Mouse (Mus musculus): ENCODE measurements around the gene Adam23. TPM values are rescaled to one million over a fixed set of nuclear protein-coding genes. Genes with fewer than 3 reads are reported as not detected.
A peak's percentile ranks its signal among the peaks of the same experiment; 100 is the strongest.

Adam23 gene
- polyA plus RNA-seq, 1 experiment from 2014 or later = 13.4 TPM

DNA sequence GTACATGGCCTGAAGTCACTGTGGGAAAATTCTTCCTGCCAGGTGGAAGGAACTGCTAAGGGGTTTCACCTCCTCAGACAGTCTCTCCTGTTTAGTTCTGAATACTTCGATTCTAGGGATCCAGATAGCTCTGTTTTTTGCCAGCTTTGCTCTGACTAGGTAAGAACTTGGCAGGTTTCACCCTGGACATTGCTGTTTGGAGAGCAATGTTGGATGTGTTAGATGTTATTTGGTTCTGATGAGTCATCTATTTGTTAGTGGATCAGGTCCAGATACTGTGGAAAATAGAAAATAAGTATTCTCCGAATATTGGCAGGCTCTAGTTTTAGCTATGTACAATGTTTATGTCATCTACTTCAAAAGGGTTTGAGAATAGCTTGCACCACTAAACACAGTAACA, 41.0 kb downstream of the Adam23 start:
- no peak for ATAC-seq (ENCODE audit: low FRiP score)
- Histone ChIP-seq H3K27ac (no peak overlapping the region), H3K9me3 (replicated peaks) (no peaks in the 10 kb centered on the region), H3K4me1 (no peaks in the 10 kb centered on the region), H3K27me3 (no peaks in the 10 kb centered on the region), H3K36me3 (0 out of 2 replicates have a peak, but pooled peaks cover 6% of the 10 kb centered on the region), H3K9ac (no peak overlapping the region), H3K4me3 (no peak overlapping the region), H3K4me2 (replicated peaks) (no peak overlapping the region)
- 86% methylated on average over 2 of the region's 2 CpGs for WGBS

- Histone ChIP-seq H3K9me3 (replicated peaks) (no peaks in the 10 kb centered on the region), H3K4me1 (no peaks in the 10 kb centered on the region), H3K9ac (no peak overlapping the region), H3K27ac (no peak overlapping the region), H3K4me3 (no peak overlapping the region), H3K4me2 (replicated peaks) (no peak overlapping the region), H3K36me3 (no peaks in the 10 kb centered on the region), H3K27me3 (no peaks in the 10 kb centered on the region)
- ATAC-seq (ENCODE audit: low FRiP score) = no peak
- WGBS = 72% methylated on average over 1 of the region's 1 CpGs
These were observed 45.3 kb downstream of the Adam23 start for GRCm38 (mm10) chr1:63491001-63491400.

- Histone ChIP-seq H3K27ac (no peak overlapping the region), H3K4me3 (no peak overlapping the region), H3K4me2 (replicated peaks) (no peak overlapping the region), H3K9ac (no peak overlapping the region), H3K9me3 (replicated peaks) (no peaks in the 10 kb centered on the region), H3K27me3 (no peaks in the 10 kb centered on the region), H3K4me1 (no peaks in the 10 kb centered on the region), H3K36me3 (no peaks in the 10 kb centered on the region)
- ATAC-seq (ENCODE audit: low FRiP score) = no peak
- WGBS = 94% methylated on average over 5 of the region's 5 CpGs
These were observed 47.6 kb downstream of the Adam23 start for GRCm38 (mm10) chr1:63493325-63493724.

DNA sequence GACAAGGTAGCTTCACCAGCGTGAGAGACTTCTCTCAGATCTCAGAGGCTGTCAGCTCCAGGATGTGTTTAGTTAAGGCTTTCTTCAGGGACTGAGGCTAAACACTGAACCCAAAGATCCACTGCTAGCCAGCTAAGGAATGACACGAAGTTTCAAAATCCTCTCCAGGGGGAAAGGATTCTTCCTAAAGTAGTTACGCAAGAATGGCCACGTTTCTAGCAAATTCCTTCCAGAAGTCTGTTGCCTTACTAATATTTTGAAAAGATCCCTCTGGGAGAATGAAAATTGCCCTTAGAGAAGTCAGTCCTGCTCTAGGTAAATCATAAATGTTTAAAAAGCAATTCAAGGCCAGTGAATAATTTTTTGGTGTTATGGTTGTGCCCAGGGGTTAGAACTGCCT, 61.7 kb downstream of the Adam23 start:
- 70% methylated on average over 4 of the region's 4 CpGs for WGBS
- ATAC-seq (ENCODE audit: low FRiP score) = no peak
- Histone ChIP-seq H3K27me3 (no peaks in the 10 kb centered on the region), H3K4me1 (no peaks in the 10 kb centered on the region), H3K4me3 (no peak overlapping the region), H3K9me3 (replicated peaks) (no peaks in the 10 kb centered on the region), H3K4me2 (replicated peaks) (no peak overlapping the region), H3K9ac (no peak overlapping the region), H3K27ac (no peak overlapping the region), H3K36me3 (no peaks in the 10 kb centered on the region)

- H3K9me3 ChIP-seq (replicated peaks) = no peaks in the 10 kb centered on the region
- H3K9ac ChIP-seq = no peak overlapping the region
- WGBS = 64% methylated on average over 4 of the region's 4 CpGs
- no peak overlapping the region for H3K27ac ChIP-seq
- H3K4me1 ChIP-seq = no peaks in the 10 kb centered on the region
- H3K27me3 ChIP-seq = no peaks in the 10 kb centered on the region
- H3K36me3 ChIP-seq = no peaks in the 10 kb centered on the region
- H3K4me2 ChIP-seq (replicated peaks) = no peak overlapping the region
- no peak for ATAC-seq (ENCODE audit: low FRiP score)
- H3K4me3 ChIP-seq = no peak overlapping the region
These were observed 63.1 kb downstream of the Adam23 start for GRCm38 (mm10) chr1:63508801-63509200.

DNA sequence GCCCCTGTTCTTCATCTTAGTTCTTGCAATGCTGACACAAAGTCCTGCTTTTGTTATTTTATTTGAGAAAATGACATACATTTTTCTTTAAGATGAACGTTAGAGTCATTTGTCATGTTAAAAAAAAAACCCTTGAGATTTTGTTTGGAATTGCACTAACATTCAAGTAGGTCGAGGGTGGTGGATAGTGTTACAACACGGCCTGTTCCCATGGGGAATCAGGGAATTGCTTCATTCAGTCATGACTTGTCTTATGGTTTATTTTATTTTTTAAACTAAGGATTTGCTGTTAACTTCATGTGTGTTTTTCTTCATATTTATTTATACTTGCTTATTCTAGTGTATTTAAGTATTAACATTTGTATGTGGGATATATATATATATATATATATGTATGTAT, 65.7 kb downstream of the Adam23 start:
- WGBS = 62% methylated on average over 3 of the region's 3 CpGs

GRCm38 (mm10) chr1:63517800-63518199, 72.1 kb downstream of the Adam23 start:
- Histone ChIP-seq H3K4me3 (no peak overlapping the region), H3K4me1 (no peaks in the 10 kb centered on the region), H3K9me3 (replicated peaks) (no peaks in the 10 kb centered on the region), H3K27me3 (no peaks in the 10 kb centered on the region), H3K4me2 (replicated peaks) (no peak overlapping the region), H3K27ac (no peak overlapping the region), H3K9ac (no peak overlapping the region), H3K36me3 (0 out of 2 replicates have a peak, but pooled peaks cover 2% of the 10 kb centered on the region)
- no peak for ATAC-seq (ENCODE audit: low FRiP score)
- WGBS = 87% methylated on average over 11 of the region's 11 CpGs

More for the DNA sequence above, 65.7 kb downstream of the Adam23 start:
- Histone ChIP-seq H3K9ac (no peak overlapping the region), H3K36me3 (0 out of 2 replicates have a peak, but pooled peaks cover 2% of the 10 kb centered on the region), H3K4me2 (replicated peaks) (no peak overlapping the region), H3K4me1 (no peaks in the 10 kb centered on the region), H3K9me3 (replicated peaks) (no peaks in the 10 kb centered on the region), H3K4me3 (no peak overlapping the region), H3K27me3 (no peaks in the 10 kb centered on the region), H3K27ac (no peak overlapping the region)
- ATAC-seq (ENCODE audit: low FRiP score) = no peak

- Histone ChIP-seq H3K9ac (no peak overlapping the region), H3K27me3 (no peaks in the 10 kb centered on the region), H3K27ac (no peak overlapping the region), H3K9me3 (replicated peaks) (no peaks in the 10 kb centered on the region), H3K4me1 (no peaks in the 10 kb centered on the region), H3K4me2 (replicated peaks) (no peak overlapping the region), H3K4me3 (no peak overlapping the region), H3K36me3 (0 out of 2 replicates have a peak, but pooled peaks cover 2% of the 10 kb centered on the region)
- ATAC-seq (ENCODE audit: low FRiP score) = no peak
- WGBS = 71% methylated on average over 5 of the region's 5 CpGs
These were observed 73.1 kb downstream of the Adam23 start for GRCm38 (mm10) chr1:63518814-63519213.

DNA sequence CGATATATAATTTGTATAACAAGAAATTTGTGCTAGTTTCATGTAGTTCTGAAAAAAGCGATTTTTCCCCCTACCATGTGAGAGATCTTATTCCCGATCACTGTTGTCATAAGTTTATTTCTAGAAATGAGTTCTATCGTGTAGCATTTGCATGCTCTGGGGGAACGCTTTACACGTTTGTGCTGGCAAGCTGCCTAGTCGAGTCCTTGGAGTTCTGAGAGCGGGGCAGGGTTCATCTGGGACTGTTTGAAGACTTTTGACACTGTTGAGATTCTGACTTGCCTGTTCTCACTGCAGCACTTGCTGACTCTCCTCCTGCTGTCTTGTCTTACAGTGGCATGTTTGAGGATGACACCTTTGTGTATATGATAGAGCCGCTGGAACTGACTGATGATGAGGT, 84.2 kb downstream of the Adam23 start:
- H3K9me3 ChIP-seq (replicated peaks) = no peaks in the 10 kb centered on the region
- H3K27me3 ChIP-seq = no peaks in the 10 kb centered on the region

GRCm38 (mm10) chr1:63534271-63534827, 88.7 kb downstream of the Adam23 start:
- Histone ChIP-seq H3K4me3 (no peak overlapping the region), H3K4me1 (0 out of 2 replicates have a peak, but pooled peaks cover 5% of the 10 kb centered on the region), H3K9me3 (replicated peaks) (no peaks in the 10 kb centered on the region), H3K27ac (peak overlapping the region; percentile 24; the same call in 1 of the 2 replicates), H3K9ac (no peak overlapping the region), H3K4me2 (replicated peaks) (no peak overlapping the region), H3K27me3 (no peaks in the 10 kb centered on the region), H3K36me3 (no peaks in the 10 kb centered on the region)
- peak; percentile 69 for ATAC-seq (ENCODE audit: low FRiP score)
- 50% methylated on average over 6 of the region's 6 CpGs for WGBS

More for the DNA sequence above, 84.2 kb downstream of the Adam23 start:
- Histone ChIP-seq H3K4me2 (replicated peaks) (no peak overlapping the region), H3K4me3 (no peak overlapping the region), H3K36me3 (no peaks in the 10 kb centered on the region), H3K9ac (no peak overlapping the region), H3K27ac (no peak overlapping the region), H3K4me1 (0 out of 2 replicates have a peak, but pooled peaks cover 3% of the 10 kb centered on the region)
- no peak for ATAC-seq (ENCODE audit: low FRiP score)
- 77% methylated on average over 9 of the region's 9 CpGs for WGBS

- WGBS = 61% methylated on average over 14 of the region's 14 CpGs
- H3K27me3 ChIP-seq = no peaks in the 10 kb centered on the region
- peak; percentile 68; the same call in 1 of the 2 replicates for ATAC-seq (ENCODE audit: low FRiP score)
- H3K36me3 ChIP-seq = no peaks in the 10 kb centered on the region
- no peak overlapping the region for H3K4me2 ChIP-seq (replicated peaks)
- H3K27ac ChIP-seq = no peak overlapping the region; the same call in 1 of the 2 replicates
- no peak overlapping the region for H3K9ac ChIP-seq
- peaks cover 4% of the 10 kb centered on the region for H3K4me1 ChIP-seq
- no peaks in the 10 kb centered on the region for H3K9me3 ChIP-seq (replicated peaks)
- no peak overlapping the region for H3K4me3 ChIP-seq
These were observed 94.4 kb downstream of the Adam23 start for GRCm38 (mm10) chr1:63539884-63540613.

- Histone ChIP-seq H3K9ac (no peak overlapping the region), H3K27ac (no peak overlapping the region), H3K27me3 (no peaks in the 10 kb centered on the region), H3K9me3 (replicated peaks) (no peaks in the 10 kb centered on the region), H3K36me3 (no peaks in the 10 kb centered on the region), H3K4me3 (no peak overlapping the region), H3K4me1 (peaks cover 10% of the 10 kb centered on the region), H3K4me2 (replicated peaks) (no peak overlapping the region)
- ATAC-seq (ENCODE audit: low FRiP score) = no peak
- WGBS = 81% methylated on average over 2 of the region's 2 CpGs
These were observed 98.4 kb downstream of the Adam23 start for GRCm38 (mm10) chr1:63544122-63544521.

- H3K27me3 ChIP-seq = no peaks in the 10 kb centered on the region
- H3K27ac ChIP-seq = no peak overlapping the region
- no peak overlapping the region for H3K4me3 ChIP-seq
- no peaks in the 10 kb centered on the region for H3K4me1 ChIP-seq
- no peak overlapping the region for H3K9ac ChIP-seq
- H3K4me2 ChIP-seq (replicated peaks) = no peak overlapping the region
- WGBS = 59% methylated on average over 5 of the region's 5 CpGs
- no peak for ATAC-seq (ENCODE audit: low FRiP score)
- H3K36me3 ChIP-seq = no peaks in the 10 kb centered on the region
- H3K9me3 ChIP-seq (replicated peaks) = no peaks in the 10 kb centered on the region
These were observed 107.3 kb downstream of the Adam23 start for GRCm38 (mm10) chr1:63553039-63553438.
